Mouse (Mus musculus) lung, postnatal 25 days (tissue): Measurements from ENCODE around the gene Mif4gd.

ENCODE experiments used
- DNase-seq: peaks from one replicate; pipeline ENCODE4 v3.0.0; 2022; ENCODE audit warnings: low spot score

The Mif4gd gene

DNA sequence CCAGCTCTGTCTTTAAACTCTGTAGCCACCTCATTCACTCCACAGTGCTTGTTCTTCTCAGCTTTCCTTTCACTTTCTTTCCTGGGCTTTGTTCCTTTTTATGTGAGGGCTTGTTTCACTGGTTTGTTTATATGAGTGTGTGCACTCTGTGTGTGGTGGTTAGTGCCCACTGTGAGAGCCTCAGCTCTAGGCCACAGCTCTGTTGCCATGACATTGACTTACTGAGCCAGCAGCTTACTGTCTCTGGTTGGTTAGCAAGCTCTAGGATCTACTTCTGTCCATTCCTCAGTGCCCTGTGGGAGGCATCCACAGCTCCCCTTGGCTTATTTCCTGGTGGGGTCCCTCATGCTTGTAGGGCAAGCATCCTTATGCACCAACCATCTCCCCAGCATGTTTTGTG lies 33.7 kb downstream of the Mif4gd start:
- no peak for DNase-seq

DNA sequence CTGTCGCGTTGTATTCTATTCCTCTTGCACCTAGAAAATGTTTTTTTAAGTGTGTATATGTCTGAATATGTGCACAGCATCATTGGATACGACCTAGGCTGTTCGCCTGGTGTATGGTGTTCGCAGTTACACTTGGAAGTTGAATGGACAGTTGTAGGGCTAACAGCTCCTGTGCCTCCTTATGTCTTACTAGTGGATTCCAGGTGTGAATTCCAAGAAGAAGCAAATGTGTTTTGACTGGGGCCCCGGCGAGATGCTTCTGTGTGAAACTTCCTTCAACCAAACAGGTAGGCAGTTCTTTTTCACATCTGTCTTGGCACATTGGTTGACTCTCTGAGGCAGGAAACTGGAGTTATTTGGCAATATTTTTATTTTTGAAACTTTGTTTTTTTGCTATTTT lies 47.8 kb downstream of the Mif4gd start:
- no peak for DNase-seq

GRCm38 (mm10) chr11:115564064-115564809 lies 48.5 kb downstream of the Mif4gd start, which contains the start of gene Nup85:
Gene Nup85 (plus strand): TSS chr11:115564434.
- peak; percentile 96 for DNase-seq

DNA sequence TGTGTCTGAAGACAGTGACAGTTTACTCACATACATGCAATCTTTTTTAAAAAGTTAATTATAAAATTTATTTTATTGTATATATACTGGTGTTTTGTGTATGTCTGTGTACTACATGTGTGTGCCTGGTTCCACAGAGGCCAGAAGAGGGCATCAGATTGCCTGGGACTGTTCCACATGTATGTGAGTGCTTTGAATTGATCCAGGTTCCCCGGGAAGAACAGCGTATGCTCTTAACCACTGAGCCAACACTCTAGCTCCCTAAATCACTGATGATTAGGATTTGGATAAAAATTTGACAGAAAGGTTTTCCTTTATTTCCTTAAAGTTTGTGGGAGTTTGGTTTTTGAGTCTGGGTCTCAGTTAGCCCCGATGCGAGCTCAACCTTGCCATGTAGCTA lies 49.4 kb downstream of the Mif4gd start:
- DNase-seq, result no peak
